Mouse (Mus musculus) layer of hippocampus, adult 8-10 months (tissue): ENCODE measurements around the gene Sh3bgrl. TPM values are rescaled to one million over a fixed set of nuclear protein-coding genes. Genes with fewer than 3 reads are reported as not detected.
"Not testable (repeated sequence)": the region's sequence is repeated elsewhere in the genome, so short reads cannot be mapped to it uniquely, and the experiment has no call there.

Experiments
- DNase-seq, 2 experiments: peaks; one replicate each; pipeline ENCODE4 v3.0.0; 2022; ENCODE audit warnings: low spot score in 2 of 2
- total RNA-seq, 4 experiments: library from RNA; stranded (reverse); gene quantifications; 2 replicates each; pipeline ENCODE4 v1.2.4; 2022

Gene Sh3bgrl
- total RNA-seq: 100 to 1,000 TPM in 2 of 4 experiments, 10 to 100 TPM in 2; 86.0 to 102 (median 95.1) TPM

GRCm38 (mm10) chrX:109095245-109096242 is at the start of gene Sh3bgrl:
TSS of gene Sh3bgrl (plus strand) at chrX:109095365.
- DNase-seq: peak; percentile 33 to 47

GRCm38 (mm10) chrX:109047773-109048172 is 47.4 kb upstream of the Sh3bgrl start:
- no peak for DNase-seq

GRCm38 (mm10) chrX:109071719-109072118 is 23.4 kb upstream of the Sh3bgrl start:
- DNase-seq: no peak

GRCm38 (mm10) chrX:109075716-109076115 is 19.4 kb upstream of the Sh3bgrl start:
- no peak for DNase-seq

GRCm38 (mm10) chrX:109076355-109076754 is 18.8 kb upstream of the Sh3bgrl start:
- DNase-seq: peak in 1 of 2 experiments; percentile 2

GRCm38 (mm10) chrX:109079354-109079753 is 15.8 kb upstream of the Sh3bgrl start:
- DNase-seq: not testable (repeated sequence)

- DNase-seq: no peak
These were observed 8.1 kb upstream of the Sh3bgrl start for GRCm38 (mm10) chrX:109087073-109087472.

GRCm38 (mm10) chrX:109094800-109095199 is 365 bp upstream of the Sh3bgrl start:
- no peak for DNase-seq

- DNase-seq: no peak
These were observed 3.3 kb downstream of the Sh3bgrl start for GRCm38 (mm10) chrX:109098511-109098910.

GRCm38 (mm10) chrX:109100441-109100840 is 5.3 kb downstream of the Sh3bgrl start:
- DNase-seq: no peak

GRCm38 (mm10) chrX:109108117-109108805 is 13.1 kb downstream of the Sh3bgrl start:
- DNase-seq: no peak

- no peak for DNase-seq
These were observed 17.7 kb downstream of the Sh3bgrl start for GRCm38 (mm10) chrX:109112885-109113284.

- DNase-seq: no peak
These were observed 18.5 kb downstream of the Sh3bgrl start for GRCm38 (mm10) chrX:109113401-109114280.

- no peak for DNase-seq
These were observed 25.0 kb downstream of the Sh3bgrl start for GRCm38 (mm10) chrX:109119829-109120826.

- no peak for DNase-seq
These were observed 26.0 kb downstream of the Sh3bgrl start for GRCm38 (mm10) chrX:109121161-109121560.

GRCm38 (mm10) chrX:109122670-109123069 is 27.5 kb downstream of the Sh3bgrl start:
- DNase-seq: no peak

GRCm38 (mm10) chrX:109123762-109124161 is 28.6 kb downstream of the Sh3bgrl start:
- no peak for DNase-seq

GRCm38 (mm10) chrX:109126847-109127246 is 31.7 kb downstream of the Sh3bgrl start:
- no peak for DNase-seq

GRCm38 (mm10) chrX:109127551-109128088 is 32.5 kb downstream of the Sh3bgrl start:
- no peak for DNase-seq

- no peak for DNase-seq
These were observed 34.9 kb downstream of the Sh3bgrl start for GRCm38 (mm10) chrX:109130066-109130465.
